ENCODE assay signal across 10 mouse cellular contexts in genomic region chr5:123122181-123122580, GRCm38 (mm10). TPM values are rescaled to one million over a fixed set of nuclear protein-coding genes. Genes with fewer than 3 reads are reported as not detected.
DNase-seq lines count a peak whose midpoint lies in the region; ATAC-seq and TF ChIP-seq lines count a peak whose summit lies in the region.
"Had no signal": no experiment of that assay in that cellular context is flagged by ENCODE, and none has a peak within 500 bp of the region (broad histone marks: within the 10 kb centered on the region; RNA-seq: fewer than 3 reads in every experiment).

No protein-coding gene starts in this region.

- H3K36me3 ChIP-seq in C2C12 (ENCODE audit: control insufficient read depth, insufficient read depth) (no peaks in the 10 kb centered on the region), ES-E14 (ENCODE audit: control insufficient read depth, insufficient read depth, low read length, poor library complexity, severe bottlenecking) (no peaks in the 10 kb centered on the region)

- no peak overlapping the region for H3ac ChIP-seq in C2C12 (ENCODE audit: control insufficient read depth, insufficient read length, low read depth)

- TF ChIP-seq CTCF in layer of hippocampus, adult 2 months (conservative IDR thresholded peaks at IDR 0.05), result peak; percentile 69
- peak; percentile 1 for TF ChIP-seq CTCF in C2C12 (IDR thresholded peaks at IDR 0.05; ENCODE audit: control insufficient read depth, insufficient read depth, insufficient read length)

- H3K9me3 ChIP-seq in ES-E14 (ENCODE audit: control insufficient read depth, insufficient read depth, low read depth, low read length), result no peaks in the 10 kb centered on the region
- H3K9me3 ChIP-seq: embryonic facial prominence, embryonic 15.5 days had no signal

- no peaks in the 10 kb centered on the region for H3K27me3 ChIP-seq in C2C12 (ENCODE audit: control insufficient read depth, insufficient read depth, insufficient read length)
- H3K27me3 ChIP-seq: embryonic facial prominence, embryonic 15.5 days; megakaryocyte, embryonic 14.5 days; neural tube, embryonic 12.5 days had no signal

- in situ Hi-C loops in ES-E14 (cut with MboI; ENCODE audit: low sequenced_read_pairs in 2 of 2, unreplicated experiment in 2 of 2), result no loop called here

- no peak overlapping the region for H3K4me3 ChIP-seq in layer of hippocampus, adult 2 months
- H3K4me3 ChIP-seq in C2C12 (ENCODE audit: insufficient read depth, poor library complexity, severe bottlenecking) (no peak overlapping the region), ES-E14 (ENCODE audit: insufficient read depth in 1 of 2, low read depth in 1 of 2, low read length in 2 of 2, poor library complexity in 1 of 2, severe bottlenecking in 1 of 2) (no peak overlapping the region)
- H3K4me3 ChIP-seq: embryonic facial prominence, embryonic 15.5 days; megakaryocyte, embryonic 14.5 days; neural tube, embryonic 12.5 days had no signal

- H3K79me3 ChIP-seq in C2C12 (ENCODE audit: low read depth), result no peaks in the 10 kb centered on the region

- H3K4me1 ChIP-seq in ES-E14 (ENCODE audit: control insufficient read depth in 2 of 2, insufficient read depth in 2 of 2, low read length in 2 of 2, poor library complexity in 1 of 2), result peaks cover 6 to 21% of the 10 kb centered on the region in 2 experiments; a peak in 3 of 4 replicates
- H3K4me1 ChIP-seq: embryonic facial prominence, embryonic 15.5 days had no signal

- ATAC-seq in megakaryocyte, adult 5-6 weeks (ENCODE audit: poor library complexity, severe bottlenecking), result no peak

- no peak for DNase-seq in layer of hippocampus, adult 2 months (ENCODE audit: low spot score in 2 of 2)
- no peak for DNase-seq in layer of hippocampus, postnatal 14 days (ENCODE audit: low spot score in 2 of 2)
- no peak for DNase-seq in ES-E14 (ENCODE audit: low read depth, low spot score)
- peak; percentile 19 to 48 for DNase-seq in natural killer cell, adult 2 months (ENCODE audit: low spot score in 2 of 2)
- no peak for DNase-seq in adrenal gland, postnatal 10 days

- H3K9ac ChIP-seq in ES-E14 (ENCODE audit: insufficient read depth, low read depth, low read length, poor library complexity, severe bottlenecking), result no peak overlapping the region
- H3K9ac ChIP-seq: embryonic facial prominence, embryonic 15.5 days; neural tube, embryonic 12.5 days had no signal

- H3K79me2 ChIP-seq in C2C12 (ENCODE audit: control insufficient read depth, insufficient read depth), result no peaks in the 10 kb centered on the region

- no peak overlapping the region for H3K27ac ChIP-seq in layer of hippocampus, adult 2 months
- no peak overlapping the region for H3K27ac ChIP-seq in ES-E14 (ENCODE audit: insufficient read depth, low read depth, low read length, poor library complexity, severe bottlenecking)
- H3K27ac ChIP-seq: embryonic facial prominence, embryonic 15.5 days; neural tube, embryonic 12.5 days had no signal

TF ChIP-seq in C2C12, 6 proteins besides CTCF, POLR2A, EP300 and RAD21:
- peak; percentile 25 for TF ChIP-seq MYOD1 (IDR thresholded peaks at IDR 0.05; ENCODE audit: control insufficient read depth, insufficient read length, low read depth)
- no peak for TF ChIP-seq CEBPB (IDR thresholded peaks at IDR 0.05; ENCODE audit: low read depth)

TF ChIP-seq in ES-E14, 5 proteins besides CTCF, POLR2A, EP300 and RAD21:
- no peak for TF ChIP-seq ZNF384 (IDR thresholded peaks at IDR 0.05; ENCODE audit: low read depth, low read length)
- TF ChIP-seq ZC3H11A (IDR thresholded peaks at IDR 0.05; ENCODE audit: borderline replicate concordance, low read depth, low read length), result peak; percentile 63; the same call in 1 of the 2 replicates
- no peak for TF ChIP-seq HCFC1 (IDR thresholded peaks at IDR 0.05; ENCODE audit: borderline replicate concordance, insufficient read depth, low read length)
TF ChIP-seq in ES-E14: peak in this region for 1.

RNA-seq across cellular contexts. Expression of gene Rhof, which starts 10.3 kb away (rescaled TPM):
- total RNA-seq in layer of hippocampus, adult 2 months (2021), result 10 to 100 TPM; 43.3 to 46.3 TPM
- total RNA-seq in layer of hippocampus, postnatal 14 days (2021), result 10 to 100 TPM; 42.3 to 42.9 TPM
- polyA plus RNA-seq in C2C12 (2012; fragmentation: generic; extraction: Trizol), result 1.9 TPM
- 2.3 and 2.5 TPM in 2 replicates for total RNA-seq in ES-E14 (2012; rRNA removed)
- 5.4 and 7.6 TPM in 2 replicates for total RNA-seq in megakaryocyte, adult 5-6 weeks (2015)
- total RNA-seq in megakaryocyte, adult 5-6 weeks (2017), result 6.4 and 6.5 TPM in 2 replicates
- 1 to 10 TPM; 1.6 to 1.8 TPM for total RNA-seq in adrenal gland, postnatal 10 days (2021)

RNA-seq across cellular contexts. Expression of gene Setd1b, which starts 19.8 kb away (rescaled TPM):
- total RNA-seq in layer of hippocampus, adult 2 months (2021), result 10 to 100 TPM; 31.2 to 39.4 TPM
- 10 to 100 TPM; 31.1 to 31.2 TPM for total RNA-seq in layer of hippocampus, postnatal 14 days (2021)
- polyA plus RNA-seq in C2C12 (2012; fragmentation: generic; extraction: Trizol), result 4.4 TPM
- 7.6 and 9.8 TPM in 2 replicates for total RNA-seq in ES-E14 (2012; rRNA removed)
- 40.4 and 44.9 TPM in 2 replicates for total RNA-seq in megakaryocyte, adult 5-6 weeks (2015)
- total RNA-seq in megakaryocyte, adult 5-6 weeks (2017), result 4.1 and 8.7 TPM in 2 replicates
- total RNA-seq in adrenal gland, postnatal 10 days (2021), result 10 to 100 TPM; 19.5 to 27.4 TPM

RNA-seq across cellular contexts. Expression of gene Psmd9, which starts 47.0 kb away (rescaled TPM):
- total RNA-seq in layer of hippocampus, adult 2 months (2021), result 10 to 100 TPM; 27.8 to 30.4 TPM
- 10 to 100 TPM; 30.9 to 42.8 TPM for total RNA-seq in layer of hippocampus, postnatal 14 days (2021)
- polyA plus RNA-seq in C2C12 (2012; fragmentation: generic; extraction: Trizol), result 33.2 TPM
- 22.9 and 27.0 TPM in 2 replicates for total RNA-seq in ES-E14 (2012; rRNA removed)
- total RNA-seq in megakaryocyte, adult 5-6 weeks (2015), result 14.0 and 24.6 TPM in 2 replicates
- total RNA-seq in megakaryocyte, adult 5-6 weeks (2017), result 9.6 and 20.4 TPM in 2 replicates
- total RNA-seq in adrenal gland, postnatal 10 days (2021), result 10 to 100 TPM; 29.0 to 29.4 TPM

RNA-seq across cellular contexts. Expression of gene Tmem120b, which starts 54.0 kb away (rescaled TPM):
- total RNA-seq in layer of hippocampus, adult 2 months (2021), result 10 to 100 TPM; 17.8 to 19.6 TPM
- 10 to 100 TPM; 20.1 to 20.3 TPM for total RNA-seq in layer of hippocampus, postnatal 14 days (2021)
- 10.4 TPM for polyA plus RNA-seq in C2C12 (2012; fragmentation: generic; extraction: Trizol)
- 21.9 and 29.4 TPM in 2 replicates for total RNA-seq in ES-E14 (2012; rRNA removed)
- 0.87 and 2.5 TPM in 2 replicates for total RNA-seq in megakaryocyte, adult 5-6 weeks (2015)
- 0.29 and 1.3 TPM in 2 replicates for total RNA-seq in megakaryocyte, adult 5-6 weeks (2017)
- total RNA-seq in adrenal gland, postnatal 10 days (2021), result 10 to 100 TPM; 18.5 to 22.8 TPM

Comparison
In these comparisons a context has a peak if more than half of its experiments do, and no peak if none do; other contexts are left out.
1. DNase-seq: peak in natural killer cell, adult 2 months (2 of 2); none in layer of hippocampus, adult 2 months (0 of 2), layer of hippocampus, postnatal 14 days (0 of 2), ES-E14 (single experiment) and adrenal gland, postnatal 10 days (single experiment).
2. RNA of gene Rhof, which starts 10.3 kb away (total RNA-seq): 43.3 to 46.3 TPM in layer of hippocampus, adult 2 months and 42.3 to 42.9 TPM in layer of hippocampus, postnatal 14 days; 5.4 to 7.6 TPM in megakaryocyte, adult 5-6 weeks, 2.3 to 2.5 TPM in ES-E14 and 1.6 to 1.8 TPM in adrenal gland, postnatal 10 days; every median in the first group is over 4 times any median in the second.